13 mouse cellular contexts compared by ENCODE assay signal in genomic region chr8:107466642-107467041, GRCm38 (mm10). TPM values are rescaled to one million over a fixed set of nuclear protein-coding genes. Genes with fewer than 3 reads are reported as not detected.
DNase-seq lines count a peak whose midpoint lies in the region; ATAC-seq and TF ChIP-seq lines count a peak whose summit lies in the region.
"Had no signal": no experiment of that assay in that cellular context is flagged by ENCODE, and none has a peak within 500 bp of the region (broad histone marks: within the 10 kb centered on the region; RNA-seq: fewer than 3 reads in every experiment).

No protein-coding gene starts in this region.

- no peaks in the 10 kb centered on the region for H3K36me3 ChIP-seq in lung, postnatal 0 days (ENCODE audit: insufficient read depth, low read length)
- peaks cover 27% of the 10 kb centered on the region for H3K36me3 ChIP-seq in limb, embryonic 13.5 days
- H3K36me3 ChIP-seq in stomach, postnatal 0 days (ENCODE audit: control insufficient read depth, insufficient read depth, low read length): no peaks in the 10 kb centered on the region; the same call in 1 of the 2 replicates
- peaks cover 33% of the 10 kb centered on the region for H3K36me3 ChIP-seq in heart, embryonic 10.5 days

- no peaks in the 10 kb centered on the region for H3K9me3 ChIP-seq in lung, postnatal 0 days (ENCODE audit: low read length)
- no peaks in the 10 kb centered on the region for H3K9me3 ChIP-seq in limb, embryonic 13.5 days
- no peaks in the 10 kb centered on the region for H3K9me3 ChIP-seq in stomach, postnatal 0 days (ENCODE audit: control insufficient read depth, low read length)
- H3K9me3 ChIP-seq in heart, embryonic 10.5 days: no peaks in the 10 kb centered on the region
- H3K9me3 ChIP-seq: forebrain, embryonic 10.5 days; neural tube, embryonic 15.5 days had no signal

- H3K27me3 ChIP-seq in lung, postnatal 0 days (replicated peaks; ENCODE audit: insufficient read depth, low read length): no peaks in the 10 kb centered on the region
- no peaks in the 10 kb centered on the region for H3K27me3 ChIP-seq in limb, embryonic 13.5 days
- H3K27me3 ChIP-seq in stomach, postnatal 0 days (ENCODE audit: control insufficient read depth, insufficient read depth, low read length): no peaks in the 10 kb centered on the region
- H3K27me3 ChIP-seq in heart, embryonic 10.5 days (ENCODE audit: insufficient read depth, poor library complexity, severe bottlenecking): no peaks in the 10 kb centered on the region
- H3K27me3 ChIP-seq: neural tube, embryonic 15.5 days had no signal

- no peak overlapping the region for H3K4me2 ChIP-seq in lung, postnatal 0 days (replicated peaks; ENCODE audit: low read depth, low read length)
- H3K4me2 ChIP-seq in limb, embryonic 13.5 days (replicated peaks): no peak overlapping the region
- H3K4me2 ChIP-seq in stomach, postnatal 0 days (replicated peaks; ENCODE audit: low read depth): no peak overlapping the region
- H3K4me2 ChIP-seq: neural tube, embryonic 15.5 days had no signal

- H3K4me1 ChIP-seq in lung, postnatal 0 days (ENCODE audit: insufficient read depth, low read depth, low read length): no peaks in the 10 kb centered on the region
- peaks cover 39% of the 10 kb centered on the region for H3K4me1 ChIP-seq in limb, embryonic 13.5 days
- no peaks in the 10 kb centered on the region for H3K4me1 ChIP-seq in stomach, postnatal 0 days (replicated peaks; ENCODE audit: control insufficient read depth, insufficient read depth)
- 0 out of 2 replicates have a peak, but pooled peaks cover 3% of the 10 kb centered on the region for H3K4me1 ChIP-seq in heart, embryonic 10.5 days
- H3K4me1 ChIP-seq: neural tube, embryonic 15.5 days had no signal

- H3K9ac ChIP-seq in lung, postnatal 0 days (replicated peaks; ENCODE audit: low read depth): no peak overlapping the region
- no peak overlapping the region for H3K9ac ChIP-seq in limb, embryonic 13.5 days
- H3K9ac ChIP-seq in stomach, postnatal 0 days (ENCODE audit: low read length): no peak overlapping the region
- H3K9ac ChIP-seq: neural tube, embryonic 15.5 days had no signal

- ATAC-seq in lung, postnatal 0 days: no peak
- ATAC-seq in limb, embryonic 13.5 days (ENCODE audit: low FRiP score, low read depth): no peak
- ATAC-seq in stomach, postnatal 0 days (ENCODE audit: low FRiP score, low TSS enrichment): no peak
- ATAC-seq: hindbrain, embryonic 16.5 days had no signal

- WGBS in lung, postnatal 0 days: 88% methylated on average over 5 of the region's 5 CpGs
- WGBS in limb, embryonic 13.5 days: 92% methylated on average over 5 of the region's 5 CpGs
- WGBS in stomach, postnatal 0 days: 96% methylated on average over 5 of the region's 5 CpGs
- 79% methylated on average over 5 of the region's 5 CpGs for WGBS in heart, embryonic 10.5 days

- peak; percentile 53 for TF ChIP-seq CTCF in lung, postnatal 0 days (IDR thresholded peaks at IDR 0.05)
- TF ChIP-seq CTCF in stomach, postnatal 0 days (IDR thresholded peaks at IDR 0.05; ENCODE audit: low read depth): peak; percentile 51

- DNase-seq in lung, postnatal 0 days (ENCODE audit: low spot score): no peak
- DNase-seq in lung, postnatal 25 days (ENCODE audit: low spot score): no peak
- peak; percentile 79 for DNase-seq in R1 (ENCODE audit: low read depth, low spot score)
- DNase-seq in stomach, postnatal 0 days (ENCODE audit: low spot score): no peak
- DNase-seq in heart, embryonic 10.5 days (ENCODE audit: low spot score): no peak
- no peak for DNase-seq in frontal cortex, postnatal 14 days (ENCODE audit: low spot score in 2 of 2)
- DNase-seq: adrenal gland, adult 8-10 months; gastrocnemius, postnatal 10 days; thymus, postnatal 25 days had no signal

- TF ChIP-seq EP300 in lung, postnatal 0 days (IDR thresholded peaks at IDR 0.05): no peak
- TF ChIP-seq EP300 in stomach, postnatal 0 days (optimal IDR thresholded peaks at IDR 0.05): no peak

- no peak overlapping the region for H3K27ac ChIP-seq in lung, postnatal 0 days (ENCODE audit: low read length)
- peak overlapping the region; percentile 93; the same call in 1 of the 2 replicates for H3K27ac ChIP-seq in limb, embryonic 13.5 days
- H3K27ac ChIP-seq in stomach, postnatal 0 days (replicated peaks): no peak overlapping the region
- H3K27ac ChIP-seq in heart, embryonic 10.5 days: no peak overlapping the region
- H3K27ac ChIP-seq: forebrain, embryonic 10.5 days; neural tube, embryonic 15.5 days had no signal

- no peak overlapping the region for H3K4me3 ChIP-seq in lung, postnatal 0 days (ENCODE audit: low read depth, low read length)
- H3K4me3 ChIP-seq in limb, embryonic 13.5 days: no peak overlapping the region
- H3K4me3 ChIP-seq in stomach, postnatal 0 days (ENCODE audit: low read depth, low read length): no peak overlapping the region
- H3K4me3 ChIP-seq in heart, embryonic 10.5 days: no peak overlapping the region
- H3K4me3 ChIP-seq: forebrain, embryonic 10.5 days; neural tube, embryonic 15.5 days had no signal

RNA-seq across cellular contexts. Expression of gene Wwp2, which starts 30.5 kb away (rescaled TPM):
- polyA plus RNA-seq in lung, postnatal 0 days (2015; fragmentation: Nextera tagmentation; extraction: Ambion mirVana): 27.3 and 28.1 TPM in 2 replicates
- polyA plus RNA-seq in limb, embryonic 13.5 days (2015; fragmentation: Nextera tagmentation; extraction: Ambion mirVana): 329 and 357 TPM in 2 replicates
- 25.2 and 26.4 TPM in 2 replicates for polyA plus RNA-seq in stomach, postnatal 0 days (2015; fragmentation: Nextera tagmentation; extraction: Ambion mirVana)
- polyA plus RNA-seq in heart, embryonic 10.5 days (2016; fragmentation: Nextera tagmentation; extraction: Ambion mirVana): 38.9 and 46.4 TPM in 2 replicates

RNA-seq across cellular contexts. Expression of gene Nob1, which starts 41.8 kb away (rescaled TPM):
- 26.4 and 27.5 TPM in 2 replicates for polyA plus RNA-seq in lung, postnatal 0 days (2015; fragmentation: Nextera tagmentation; extraction: Ambion mirVana)
- 95.3 and 96.4 TPM in 2 replicates for polyA plus RNA-seq in limb, embryonic 13.5 days (2015; fragmentation: Nextera tagmentation; extraction: Ambion mirVana)
- 44.5 and 48.8 TPM in 2 replicates for polyA plus RNA-seq in stomach, postnatal 0 days (2015; fragmentation: Nextera tagmentation; extraction: Ambion mirVana)
- 57.5 and 80.1 TPM in 2 replicates for polyA plus RNA-seq in heart, embryonic 10.5 days (2016; fragmentation: Nextera tagmentation; extraction: Ambion mirVana)
